Comparison of ENCODE assay signal across 12 mouse cellular contexts in genomic region chr9:48964587-48965040, GRCm38 (mm10). TPM values are rescaled to one million over a fixed set of nuclear protein-coding genes. Genes with fewer than 3 reads are reported as not detected.
DNase-seq lines count a peak whose midpoint lies in the region; ATAC-seq and TF ChIP-seq lines count a peak whose summit lies in the region.
"Had no signal": no experiment of that assay in that cellular context is flagged by ENCODE, and none has a peak within 500 bp of the region (broad histone marks: within the 10 kb centered on the region; RNA-seq: fewer than 3 reads in every experiment).

Gene Htr3b, minus strand, starts transcription at chr9:48964990.

- WGBS in kidney, adult 2 months, result 64% methylated on average over 7 of the region's 7 CpGs
- WGBS in heart, embryonic 11.5 days (ENCODE audit: insufficient replicate concordance), result 61% methylated on average over 7 of the region's 7 CpGs

- no peak for TF ChIP-seq POLR2A in kidney, adult 2 months (IDR thresholded peaks at IDR 0.05; ENCODE audit: low read depth, low read length)

- H3K4me3 ChIP-seq in kidney, adult 2 months (ENCODE audit: insufficient read depth, low read depth, low read length), result no peak within 1 kb of the TSS
- H3K4me3 ChIP-seq in heart, embryonic 11.5 days (ENCODE audit: low read depth, low read length), result no peak within 1 kb of the TSS
- H3K4me3 ChIP-seq: limb, embryonic 15.5 days; stomach, embryonic 15.5 days had no signal

- TF ChIP-seq CTCF in kidney, adult 2 months (conservative IDR thresholded peaks at IDR 0.05; ENCODE audit: insufficient read depth, insufficient read length, low read depth, low read length), result peak; percentile 44

- H3K4me2 ChIP-seq in heart, embryonic 11.5 days, result no peak within 1 kb of the TSS
- H3K4me2 ChIP-seq: limb, embryonic 15.5 days; stomach, embryonic 15.5 days had no signal

- no peak within 1 kb of the TSS for H3K9ac ChIP-seq in heart, embryonic 11.5 days (ENCODE audit: low read depth, low read length)
- H3K9ac ChIP-seq: limb, embryonic 15.5 days; stomach, embryonic 15.5 days had no signal

- H3K9me3 ChIP-seq in heart, embryonic 11.5 days (replicated peaks; ENCODE audit: control insufficient read depth, low read length), result no peaks in the 10 kb centered on the region
- H3K9me3 ChIP-seq: limb, embryonic 15.5 days; stomach, embryonic 15.5 days had no signal

- H3K4me1 ChIP-seq in kidney, adult 2 months (ENCODE audit: control insufficient read depth, insufficient read depth, low read length), result no peaks in the 10 kb centered on the region
- H3K4me1 ChIP-seq in heart, embryonic 11.5 days (ENCODE audit: control insufficient read depth, insufficient read depth, low read length), result no peaks in the 10 kb centered on the region
- H3K4me1 ChIP-seq: limb, embryonic 15.5 days; stomach, embryonic 15.5 days had no signal

- peak; percentile 42; the same call in 1 of the 2 replicates for ATAC-seq in granulocyte monocyte progenitor cell, adult 5-6 weeks (replicated peaks; ENCODE audit: poor library complexity, severe bottlenecking)
- ATAC-seq in heart, embryonic 11.5 days (replicated peaks; ENCODE audit: insufficient number of reproducible peaks, low FRiP score, low TSS enrichment), result no peak

- H3K27me3 ChIP-seq in kidney, adult 2 months (replicated peaks; ENCODE audit: control insufficient read depth, insufficient read depth, low read length), result no peaks in the 10 kb centered on the region
- peaks cover 4% of the 10 kb centered on the region for H3K27me3 ChIP-seq in heart, embryonic 11.5 days (ENCODE audit: control insufficient read depth, insufficient read depth, low read length)
- H3K27me3 ChIP-seq: stomach, embryonic 15.5 days had no signal

- H3K36me3 ChIP-seq in kidney, adult 2 months (ENCODE audit: control insufficient read depth, insufficient read depth, low read length), result no peaks in the 10 kb centered on the region
- no peaks in the 10 kb centered on the region for H3K36me3 ChIP-seq in heart, embryonic 11.5 days (ENCODE audit: control insufficient read depth, insufficient read depth, low read length)
- H3K36me3 ChIP-seq: limb, embryonic 15.5 days; stomach, embryonic 15.5 days had no signal

- H3K27ac ChIP-seq in kidney, adult 2 months (ENCODE audit: insufficient read depth, low read depth, low read length), result no peak within 1 kb of the TSS
- H3K27ac ChIP-seq in heart, embryonic 11.5 days (ENCODE audit: low read depth, low read length), result no peak within 1 kb of the TSS
- H3K27ac ChIP-seq: limb, embryonic 15.5 days; stomach, embryonic 15.5 days had no signal

- no peak for DNase-seq in kidney, adult 2 months
- no peak for DNase-seq in kidney, adult 11 months
- peak; percentile 5 for DNase-seq in 3T3-L1 (ENCODE audit: low read depth, low spot score)
- peak; percentile 38 to 60 for DNase-seq in CD8-positive naive resting alpha-beta T cell, adult 2 months (ENCODE audit: low read depth in 2 of 2, low spot score in 2 of 2)
- DNase-seq in left cerebral cortex, adult 9 months (ENCODE audit: low spot score in 2 of 2), result no peak
- DNase-seq in spleen, postnatal 4 days (ENCODE audit: low spot score in 2 of 2), result no peak
- DNase-seq: retina, postnatal 1 day had no signal

RNA-seq across cellular contexts. Expression of gene Htr3b, which starts in this region (rescaled TPM):
- 0.30 and 0.59 TPM in 2 replicates for polyA plus RNA-seq in kidney, adult 2 months (2012; rRNA removed)
- total RNA-seq in granulocyte monocyte progenitor cell, adult 5-6 weeks (2014; fragmentation: Nextera tagmentation), result not detected in 2 replicates
- not detected in 2 replicates for total RNA-seq in granulocyte monocyte progenitor cell, adult 5-6 weeks (2017)
- not detected in 2 replicates for polyA plus RNA-seq in heart, embryonic 11.5 days (2014; fragmentation: Nextera tagmentation; extraction: Ambion mirVana)
- total RNA-seq: monocyte, adult 5-6 weeks had no signal
- polyA plus RNA-seq: limb, embryonic 15.5 days had no signal

Comparison
In these comparisons a context has a peak if more than half of its experiments do, and no peak if none do; other contexts are left out.
1. Peak in ATAC-seq in granulocyte monocyte progenitor cell, adult 5-6 weeks; RNA of the gene not detected or under 1 TPM.
2. DNase-seq: peak in 3T3-L1 (single experiment) and CD8-positive naive resting alpha-beta T cell, adult 2 months (2 of 2); none in kidney, adult 2 months (single experiment), kidney, adult 11 months (single experiment), left cerebral cortex, adult 9 months (0 of 2) and spleen, postnatal 4 days (0 of 2).